Mouse (Mus musculus) retina, adult 2 months (tissue): ENCODE data around the gene Trarg1.
"Not testable (repeated sequence)": the region's sequence is repeated elsewhere in the genome, so short reads cannot be mapped to it uniquely, and the experiment has no call there.

Source experiments
- DNase-seq: peaks from one replicate; pipeline ENCODE4 v3.0.0-alpha.2; 2012; ENCODE audit warnings: low read depth, low spot score

Trarg1 gene

GRCm38 (mm10) chr11:76679508-76679907 is at the start of gene Trarg1:
Gene Trarg1 (plus strand): TSS chr11:76679808.
- DNase-seq, result not testable (repeated sequence)

- DNase-seq, result no peak
These were observed 49.6 kb upstream of the Trarg1 start for GRCm38 (mm10) chr11:76630023-76630422.

DNA sequence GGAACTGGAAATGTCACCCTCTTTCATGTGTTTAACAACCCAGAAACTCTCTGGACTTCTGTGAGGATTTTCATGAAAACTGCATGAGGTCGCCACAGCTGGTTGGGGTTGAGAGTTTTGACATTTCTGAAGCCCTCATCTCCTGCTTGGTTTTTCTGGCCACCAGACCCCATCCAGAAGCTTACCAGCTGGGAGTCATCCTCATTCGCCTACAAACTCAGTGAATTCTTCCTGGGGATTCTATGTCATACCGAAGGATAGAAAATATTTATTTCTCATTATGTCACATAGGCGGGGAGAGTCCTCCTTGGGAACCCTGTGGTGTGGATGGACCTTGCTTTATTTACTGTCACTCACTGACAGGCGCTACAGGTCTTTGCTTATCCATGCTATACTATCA is 49.1 kb upstream of the Trarg1 start:
- no peak for DNase-seq

GRCm38 (mm10) chr11:76639269-76639985 is 40.2 kb upstream of the Trarg1 start:
- DNase-seq, result no peak

GRCm38 (mm10) chr11:76640231-76640630 is 39.4 kb upstream of the Trarg1 start:
- no peak for DNase-seq

GRCm38 (mm10) chr11:76644257-76644656 is 35.4 kb upstream of the Trarg1 start:
- no peak for DNase-seq

DNA sequence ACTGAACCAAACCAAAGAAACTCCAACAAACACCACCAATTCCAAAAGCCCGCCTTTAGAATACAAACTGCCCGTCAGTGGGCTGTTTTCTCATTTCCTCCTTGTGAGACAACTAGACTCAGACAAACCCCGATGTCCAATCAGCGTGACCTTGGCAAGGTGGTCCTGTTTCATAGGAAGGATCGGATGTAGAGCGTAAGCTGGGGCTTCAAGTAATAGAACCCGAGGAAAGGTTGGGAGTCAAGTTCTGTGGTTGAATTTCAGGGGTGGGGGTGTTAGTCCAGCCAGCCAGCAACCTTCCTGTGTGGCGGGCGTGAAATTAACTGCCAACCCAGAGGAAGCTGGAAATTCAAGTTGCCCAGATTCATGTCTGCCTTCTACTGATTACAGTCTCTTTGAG is 34.6 kb upstream of the Trarg1 start:
- no peak for DNase-seq

- peak; percentile 59 for DNase-seq
These were observed 33.7 kb upstream of the Trarg1 start for GRCm38 (mm10) chr11:76645955-76646354.

GRCm38 (mm10) chr11:76647062-76647461 is 32.5 kb upstream of the Trarg1 start:
- no peak for DNase-seq

DNA sequence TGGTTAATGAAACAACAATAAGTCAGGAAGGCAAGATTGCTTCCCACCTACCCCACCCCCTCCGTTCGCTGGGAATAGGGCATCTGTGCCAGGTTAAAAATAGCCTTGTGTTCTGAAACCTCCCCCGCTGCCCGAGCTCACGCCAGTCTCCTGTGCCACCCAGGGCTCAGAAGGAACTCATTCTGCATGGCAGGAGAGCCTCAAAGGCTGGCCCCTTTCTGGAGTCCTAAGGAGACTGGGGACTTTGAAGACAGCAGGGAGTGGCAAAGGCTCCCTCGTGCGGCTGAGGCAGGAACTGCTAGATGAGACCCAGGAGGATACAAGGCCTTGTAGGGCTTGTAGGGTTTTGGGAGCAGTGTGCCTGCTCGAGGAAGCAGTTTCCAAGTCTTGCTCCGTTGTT is 32.1 kb upstream of the Trarg1 start:
- no peak for DNase-seq

DNA sequence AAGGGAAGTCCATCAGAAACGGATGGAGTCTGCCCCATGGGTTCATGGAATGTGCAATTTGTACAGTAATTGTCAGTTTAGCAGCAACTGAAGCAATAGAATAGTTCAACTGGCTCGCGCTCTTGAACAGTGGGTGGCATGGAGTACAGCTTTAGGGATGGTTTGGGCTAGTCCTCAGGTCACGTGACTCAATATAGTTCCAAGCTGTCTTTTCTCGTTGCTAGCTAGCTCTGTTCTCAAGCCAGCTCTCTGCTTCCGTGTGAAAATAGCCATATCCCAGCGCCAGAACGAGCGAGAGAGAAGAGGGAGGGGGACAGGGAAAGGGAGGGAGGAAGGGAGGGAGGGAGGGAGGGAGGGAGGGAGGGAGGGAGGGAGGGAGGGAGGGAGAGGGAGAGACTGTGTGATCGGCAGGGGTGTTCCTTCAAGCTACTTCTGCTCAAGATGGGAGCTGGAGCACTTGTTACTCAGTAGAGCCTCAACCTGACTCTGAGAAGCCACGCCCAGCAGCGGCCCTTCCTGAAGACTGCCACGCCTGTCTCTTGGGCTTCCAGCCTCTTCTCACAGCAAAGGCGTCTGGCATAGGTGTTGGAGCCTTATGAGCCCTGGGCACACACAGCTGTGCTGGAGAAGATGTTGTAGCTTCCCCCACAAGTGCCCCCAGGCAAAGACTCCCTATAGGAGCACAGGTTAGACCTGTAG is 28.6 kb upstream of the Trarg1 start:
- DNase-seq, result no peak

- no peak for DNase-seq
These were observed 26.7 kb upstream of the Trarg1 start for GRCm38 (mm10) chr11:76652838-76653334.

- no peak for DNase-seq
These were observed 24.5 kb upstream of the Trarg1 start for GRCm38 (mm10) chr11:76655106-76655505.

DNA sequence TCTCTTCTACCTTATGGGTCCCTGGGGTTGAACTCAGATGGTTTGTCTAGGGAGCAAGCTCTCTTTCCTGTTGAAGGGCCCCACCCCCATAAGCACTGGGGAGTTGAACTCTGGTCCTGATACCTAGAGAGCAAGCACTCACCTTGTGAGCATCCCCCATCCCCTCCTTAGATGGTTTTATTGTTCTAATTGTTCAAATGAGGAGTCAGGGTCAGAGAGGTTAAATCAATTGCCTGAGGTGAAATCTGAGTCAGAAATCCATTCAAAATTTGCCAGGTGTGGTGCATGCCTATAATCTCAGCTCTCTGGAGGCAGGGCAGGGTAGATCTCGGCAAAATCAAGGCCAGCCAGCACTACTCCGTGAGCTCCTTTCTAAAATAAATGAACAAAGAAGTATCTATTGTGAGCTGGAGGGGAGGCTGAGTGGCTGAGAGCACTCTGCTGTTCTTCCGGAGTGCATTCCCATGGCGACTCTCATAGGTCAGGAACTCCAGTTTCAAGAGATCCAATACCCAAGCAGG is 22.1 kb upstream of the Trarg1 start:
- DNase-seq, result no peak

GRCm38 (mm10) chr11:76659138-76659930 is 20.3 kb upstream of the Trarg1 start:
- no peak for DNase-seq

DNA sequence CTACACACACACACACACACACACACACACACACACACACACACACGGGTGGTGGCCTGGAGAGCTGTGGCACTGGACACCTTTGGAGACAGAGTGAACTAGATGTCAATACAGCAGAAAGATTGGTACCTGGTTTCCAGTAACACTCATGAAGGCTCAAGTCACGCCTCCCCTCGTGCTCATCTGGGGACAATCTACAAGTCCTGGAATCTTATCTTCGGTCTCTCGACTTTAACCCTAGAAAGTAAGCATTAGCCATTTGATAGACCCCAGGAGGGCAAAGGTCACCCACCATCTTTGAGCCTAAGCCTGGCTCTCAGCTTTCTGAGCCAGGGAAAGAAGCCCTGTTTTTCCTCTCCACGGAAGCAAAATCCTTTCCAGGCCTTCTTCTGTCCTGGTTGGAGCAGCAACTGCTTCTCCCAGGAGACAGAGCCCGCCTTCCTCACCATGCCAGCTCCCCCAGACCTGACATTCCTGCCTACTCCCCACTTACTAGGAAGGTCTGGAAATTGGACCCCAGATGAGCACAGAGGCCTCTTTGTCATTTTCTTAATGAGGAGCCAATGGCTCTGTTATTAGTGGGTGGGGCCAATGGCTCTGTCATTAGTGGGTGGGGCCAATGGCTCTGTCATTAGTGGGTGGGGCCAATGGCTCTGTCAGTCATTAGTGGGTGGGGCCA is 17.7 kb upstream of the Trarg1 start:
- DNase-seq, result no peak

DNA sequence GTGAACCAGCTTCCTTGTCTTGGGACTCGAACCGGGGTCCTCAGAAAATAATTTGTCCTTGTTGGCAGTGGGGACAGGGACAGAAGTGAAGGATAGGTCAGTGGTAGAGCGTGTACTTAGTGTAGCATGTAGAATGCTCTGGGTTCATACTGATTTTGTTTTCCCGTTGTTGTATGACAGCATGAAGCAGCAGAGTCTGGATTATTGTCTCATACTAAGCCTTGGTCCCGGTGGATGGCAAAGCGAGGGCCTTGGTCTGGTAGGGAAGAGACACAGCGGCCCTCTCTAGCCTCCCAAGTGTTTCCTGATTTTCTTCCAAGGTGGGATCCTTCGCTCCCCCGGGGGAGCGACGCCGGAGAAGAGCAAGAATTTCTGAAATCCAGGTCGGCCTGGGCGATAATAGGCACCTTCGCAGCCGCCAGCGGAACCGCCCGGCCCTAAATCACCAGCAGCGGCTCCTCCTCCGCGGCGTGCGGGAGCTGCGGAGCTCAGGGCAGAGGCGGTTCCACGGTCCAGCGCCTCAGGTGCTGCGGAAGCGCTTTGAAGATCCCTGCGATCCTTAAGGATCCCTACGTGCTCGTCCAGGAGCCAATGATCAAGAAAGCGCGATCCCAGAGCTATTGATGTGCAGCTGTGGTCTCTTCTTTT is 13.5 kb upstream of the Trarg1 start:
- DNase-seq, result no peak

GRCm38 (mm10) chr11:76667807-76668206 is 11.8 kb upstream of the Trarg1 start:
- no peak for DNase-seq

DNA sequence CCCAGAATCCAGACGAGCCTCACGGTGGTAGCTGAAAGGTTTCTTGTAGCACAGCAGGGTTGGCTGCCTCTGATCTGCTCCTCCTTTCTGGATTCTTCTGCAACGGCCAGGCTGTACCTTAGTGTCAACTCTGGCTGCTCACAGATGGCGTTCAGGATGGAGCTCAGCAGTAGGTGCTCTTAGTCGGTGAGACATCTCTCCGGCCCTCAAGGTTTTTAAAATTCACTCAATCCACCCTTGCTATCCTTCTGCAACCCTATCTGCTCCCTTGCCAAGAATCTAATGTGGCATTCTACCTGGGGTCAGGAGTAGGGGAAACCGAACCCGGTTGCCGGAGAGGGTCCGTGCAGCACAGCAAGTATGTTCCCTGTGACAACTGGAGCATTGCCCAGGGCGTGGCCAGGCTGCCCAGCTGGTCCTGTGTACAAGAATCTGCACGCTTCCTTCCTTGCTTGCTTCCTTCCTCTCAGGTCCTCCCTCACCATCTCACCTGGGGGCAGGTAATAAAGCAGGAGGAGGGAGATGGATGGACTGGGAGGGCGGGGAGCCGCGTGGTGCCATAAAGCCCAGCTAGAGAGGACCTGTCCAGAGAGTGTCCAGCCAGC is 7.6 kb upstream of the Trarg1 start, which contains the start of gene Bhlha9:
Gene Bhlha9 (plus strand): TSS at position 600 of the 605 bp plus-strand sequence.
- DNase-seq, result no peak
